Mouse (Mus musculus): Measurements from ENCODE around the gene Nr6a1.

Nr6a1 gene

DNA sequence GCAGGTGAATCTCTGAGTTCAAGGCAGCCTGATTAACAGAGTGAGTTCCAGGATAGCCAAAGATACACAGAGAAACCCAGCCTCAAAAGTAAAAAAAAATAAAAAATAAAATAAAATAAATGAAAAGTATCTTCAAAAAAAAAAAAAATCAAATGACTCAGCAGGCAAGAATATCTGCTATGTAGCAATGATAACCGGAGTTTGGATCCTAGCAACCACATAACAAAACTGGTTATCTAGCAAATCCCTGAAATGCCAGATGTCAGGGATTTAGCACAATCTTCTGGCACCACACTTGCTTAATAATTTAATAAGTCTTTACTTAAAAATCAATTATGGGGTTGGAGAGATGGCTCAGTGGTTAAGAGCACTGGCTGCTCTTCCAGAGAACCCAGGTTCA is 23.2 kb downstream of the Nr6a1 start:
- in situ Hi-C loops (cut with MboI; ENCODE audit: unreplicated experiment in 2 of 2): no loop called here

DNA sequence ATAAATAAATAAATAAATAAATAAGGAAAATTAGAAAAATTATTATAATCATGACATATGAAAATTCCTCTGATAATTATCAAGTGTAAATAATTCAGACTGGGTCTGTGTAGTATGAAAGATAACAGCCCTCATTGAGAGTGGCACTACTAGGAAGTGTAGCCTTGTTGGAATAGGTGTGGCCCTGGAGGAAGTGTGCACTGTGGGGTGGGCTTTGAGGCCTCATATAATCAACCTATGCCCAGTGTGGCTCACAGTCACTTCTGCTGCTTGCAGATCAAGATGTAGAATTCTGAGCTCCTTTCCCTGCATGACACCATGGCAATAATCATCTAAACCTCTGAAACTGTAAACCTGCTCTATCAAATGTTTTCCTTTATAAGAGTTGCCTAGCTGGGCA is 24.6 kb downstream of the Nr6a1 start:
- in situ Hi-C loops (cut with MboI; ENCODE audit: unreplicated experiment in 2 of 2): no loop called here

DNA sequence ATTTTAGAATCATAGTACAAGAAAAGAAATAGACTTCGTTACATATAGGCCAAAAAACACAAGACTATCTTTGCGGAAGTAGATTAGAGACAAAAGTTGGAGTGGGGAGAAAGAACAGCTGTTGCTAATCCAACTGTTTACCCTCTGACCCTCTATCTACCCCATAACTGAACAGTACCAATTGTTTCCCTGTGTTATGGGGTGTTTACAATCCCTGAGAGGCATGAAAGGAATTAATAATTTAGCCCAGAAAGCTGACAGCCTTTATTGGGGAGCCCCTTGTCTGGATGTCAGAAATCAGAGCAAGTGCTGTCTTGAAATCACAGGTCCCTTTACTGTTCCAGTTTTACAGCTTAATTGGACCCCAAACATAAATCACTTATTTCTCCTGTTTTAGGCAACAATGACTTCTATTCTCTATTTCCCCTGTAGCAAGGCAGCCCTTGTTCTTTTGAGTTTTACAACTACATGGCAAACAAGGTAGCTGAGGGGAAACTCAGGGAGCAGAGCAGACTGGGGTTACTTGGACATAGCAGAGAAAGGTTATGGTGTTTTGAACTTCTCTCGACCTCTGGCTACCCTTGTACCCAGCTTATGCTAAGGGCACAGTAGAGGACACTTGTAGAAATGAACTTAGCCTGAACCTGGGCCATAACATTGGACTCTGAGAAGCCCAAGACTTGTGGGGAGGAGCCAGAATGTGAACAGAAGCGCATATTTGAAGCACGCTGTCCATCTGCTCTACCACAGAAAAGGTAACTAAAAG is 46.4 kb downstream of the Nr6a1 start:
- in situ Hi-C loops (cut with MboI; ENCODE audit: unreplicated experiment in 2 of 2): no loop called here

DNA sequence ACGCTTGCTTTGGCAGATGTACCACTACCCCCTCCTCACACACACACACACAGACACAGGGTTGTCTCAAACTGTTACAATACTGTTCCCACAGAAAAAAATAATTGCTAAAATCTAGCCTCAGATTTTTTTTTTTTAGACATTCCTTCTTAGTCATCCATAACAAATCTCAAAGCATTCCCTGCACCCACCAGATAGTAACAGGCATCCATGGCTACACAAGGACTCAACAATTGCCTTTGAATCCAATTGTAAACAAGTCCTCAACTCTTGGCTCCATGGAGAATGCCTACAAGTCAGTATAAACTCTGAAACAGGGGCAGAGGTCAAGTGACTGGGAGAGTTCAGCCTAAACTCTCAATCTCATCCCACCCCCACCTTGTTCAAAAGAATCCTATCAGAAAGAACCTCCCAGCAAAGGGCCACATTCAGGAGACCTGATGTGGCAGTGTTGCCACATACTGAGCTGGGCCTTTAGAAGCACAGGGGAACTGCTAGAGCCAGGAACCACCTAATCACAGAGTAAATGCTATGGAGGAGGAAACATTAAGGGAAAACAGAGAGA is 52.9 kb downstream of the Nr6a1 start:
- in situ Hi-C loops (cut with MboI; ENCODE audit: unreplicated experiment in 2 of 2): loop anchor here (25.0 kb wide), 1 partner anchor 437 kb away; no protein-coding TSS in a partner anchor

DNA sequence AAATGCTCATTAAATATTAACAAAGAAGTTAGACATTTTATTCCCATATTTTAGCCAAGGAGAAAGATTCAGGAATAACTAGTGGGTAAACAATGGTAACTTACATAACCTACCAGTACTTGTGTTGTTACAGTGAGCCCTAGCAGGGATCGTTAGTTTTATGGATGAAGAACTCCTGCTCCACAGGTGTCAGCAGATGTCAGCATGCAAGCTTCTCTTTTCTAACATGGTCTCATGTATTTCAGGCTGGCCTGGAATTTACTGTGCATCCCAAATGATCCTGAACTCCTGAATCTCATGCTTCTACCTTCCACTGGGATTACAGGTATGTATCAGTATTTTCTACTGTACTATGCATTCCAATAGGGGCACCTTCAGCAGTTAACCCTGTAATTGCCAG is 54.8 kb downstream of the Nr6a1 start:
- in situ Hi-C loops (cut with MboI; ENCODE audit: unreplicated experiment in 2 of 2): loop anchor here (25.0 kb wide), 1 partner anchor 435 kb away; no protein-coding TSS in a partner anchor

DNA sequence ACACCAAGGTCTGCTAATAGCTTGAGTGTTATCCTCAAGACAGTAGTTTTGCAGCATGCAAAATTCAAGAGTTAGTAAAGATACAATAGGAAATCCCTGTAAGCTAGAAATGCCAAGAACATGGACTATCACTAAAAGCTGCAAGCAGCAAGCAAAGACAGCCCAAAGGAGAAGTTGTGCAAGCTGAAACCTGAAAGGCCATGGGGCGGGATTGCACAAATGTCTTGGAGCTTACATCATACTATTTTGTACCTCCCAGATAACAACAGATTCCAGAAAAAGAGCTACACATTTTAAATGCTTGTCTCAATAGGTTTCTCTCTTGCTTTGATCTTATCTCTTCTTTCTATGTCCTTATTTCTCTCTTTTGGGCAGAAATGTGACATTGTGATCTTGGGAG is 60.8 kb downstream of the Nr6a1 start:
- in situ Hi-C loops (cut with MboI; ENCODE audit: unreplicated experiment in 2 of 2): loop anchor here (5.0 to 25.0 kb wide), 2 partner anchors 204 to 429 kb away; no protein-coding TSS in a partner anchor

DNA sequence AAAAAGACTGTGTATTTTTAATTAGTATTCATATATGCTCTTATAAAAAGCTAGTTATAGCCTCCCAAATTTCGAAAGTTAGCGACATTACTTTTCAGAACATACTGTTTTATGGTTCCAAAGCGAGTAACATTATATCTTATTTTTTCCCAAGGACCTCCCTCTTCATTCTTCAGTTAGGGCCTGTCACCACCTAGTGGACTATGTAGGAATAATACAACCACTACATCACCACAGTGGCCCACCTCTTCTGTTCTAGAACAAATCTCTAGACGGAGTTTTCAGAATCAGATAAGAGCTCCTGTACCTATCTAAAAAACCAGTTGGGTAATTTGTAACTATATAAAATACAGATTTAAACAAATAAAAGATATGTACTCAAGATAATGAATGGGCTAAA is 63.5 kb downstream of the Nr6a1 start:
- in situ Hi-C loops (cut with MboI; ENCODE audit: unreplicated experiment in 2 of 2): loop anchor here (5.0 to 25.0 kb wide), 3 partner anchors 67 to 427 kb away; no protein-coding TSS in a partner anchor

DNA sequence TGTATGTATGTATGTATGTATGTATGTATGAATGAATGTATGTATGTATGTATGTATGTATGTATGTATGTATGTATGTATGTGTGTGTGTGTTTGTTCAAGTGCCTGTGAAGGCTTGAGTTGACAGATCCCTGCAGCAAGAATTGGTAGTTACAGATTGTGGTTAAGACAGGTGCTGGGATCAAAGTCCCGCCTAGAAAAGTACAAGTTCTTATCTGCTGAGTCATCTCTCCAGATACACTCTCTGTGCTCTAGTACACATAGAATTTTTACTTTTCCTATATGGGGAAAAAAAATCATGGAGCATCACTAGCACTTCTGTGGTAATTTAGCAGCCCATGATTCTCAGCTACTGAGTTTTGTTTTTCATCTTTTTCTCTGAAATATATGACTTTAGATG is 75.7 kb downstream of the Nr6a1 start:
- in situ Hi-C loops (cut with MboI; ENCODE audit: unreplicated experiment in 2 of 2): loop anchor here (25.0 kb wide), 1 partner anchor 414 kb away; no protein-coding TSS in a partner anchor

DNA sequence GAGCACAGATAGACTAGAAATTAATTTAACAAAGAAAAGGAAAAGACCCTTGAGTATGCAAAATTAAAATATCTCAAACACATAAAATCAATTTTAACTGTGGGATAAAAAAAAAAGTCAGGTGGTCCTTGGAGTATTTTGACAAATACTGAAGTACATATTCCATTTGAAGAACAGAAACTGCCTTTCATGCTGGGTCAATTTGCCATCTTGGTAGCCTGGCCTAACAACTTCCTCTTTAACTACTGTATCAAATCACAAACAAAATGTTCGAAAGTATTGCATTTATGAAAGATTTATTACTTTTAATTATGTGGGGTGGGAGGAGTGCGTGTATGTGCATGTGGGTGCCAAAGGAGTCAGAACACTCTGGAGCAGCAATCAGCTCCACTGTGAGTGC is 81.2 kb downstream of the Nr6a1 start:
- in situ Hi-C loops (cut with MboI; ENCODE audit: unreplicated experiment in 2 of 2): no loop called here

DNA sequence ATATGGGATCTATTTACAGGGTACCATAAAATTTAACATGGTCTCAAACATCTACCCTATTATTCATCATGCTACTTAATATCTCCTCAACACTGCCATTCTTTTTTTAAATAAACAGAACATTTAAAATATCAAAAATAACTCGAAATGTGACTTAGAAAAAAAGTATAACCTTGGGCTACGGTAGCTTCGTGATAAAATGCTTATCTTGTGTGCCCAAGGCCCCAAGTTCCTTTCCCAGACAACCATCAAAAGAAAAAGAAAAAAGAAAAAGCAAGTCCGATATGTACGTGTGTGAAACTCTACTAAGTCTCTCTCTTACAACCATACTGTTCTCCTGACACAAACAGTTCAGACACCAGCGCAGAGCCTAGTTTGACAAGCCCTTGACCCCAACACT is 92.0 kb downstream of the Nr6a1 start:
- in situ Hi-C loops (cut with MboI; ENCODE audit: unreplicated experiment in 2 of 2): no loop called here

DNA sequence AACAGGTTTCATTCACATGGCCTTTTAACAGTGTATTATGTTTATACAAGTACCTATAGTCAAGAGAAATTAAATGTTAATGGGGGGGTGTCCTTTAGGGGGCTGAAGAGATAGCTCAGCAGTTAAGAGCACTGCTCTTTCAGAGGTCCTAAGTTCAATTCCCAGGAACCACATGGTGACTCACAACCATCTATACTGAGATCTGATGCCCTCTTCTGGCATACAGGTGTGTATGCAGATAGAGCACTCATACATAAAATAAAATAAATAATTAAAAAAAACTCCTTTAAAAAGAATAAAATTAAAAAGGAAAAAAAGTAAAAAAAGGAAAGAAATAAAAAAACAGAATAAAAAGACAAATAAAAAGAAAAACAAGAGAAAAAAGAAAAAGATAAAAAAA is 95.5 kb downstream of the Nr6a1 start:
- in situ Hi-C loops (cut with MboI; ENCODE audit: unreplicated experiment in 2 of 2): loop anchor here in 1 of 2 experiments (5.0 kb wide), 1 partner anchor 35 kb away; no protein-coding TSS in a partner anchor

DNA sequence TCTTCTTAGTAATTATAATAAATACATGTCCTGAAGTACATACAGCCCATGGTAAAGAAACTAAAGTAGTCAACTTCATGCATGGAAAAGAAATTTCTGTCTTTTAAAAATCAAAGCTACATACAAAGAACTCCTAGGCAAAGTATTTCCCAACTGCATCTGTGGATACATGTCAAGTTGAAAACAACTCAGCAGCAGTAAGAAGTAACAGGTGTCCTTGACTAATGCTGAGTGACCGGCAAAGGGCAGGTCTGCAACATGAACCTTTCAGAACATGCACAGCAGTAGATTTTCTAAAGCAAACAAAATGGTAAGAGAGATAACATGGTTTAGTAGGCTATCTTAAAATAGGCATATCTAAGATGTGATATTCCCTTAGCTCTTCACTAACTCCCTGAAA is 98.0 kb downstream of the Nr6a1 start:
- in situ Hi-C loops (cut with MboI; ENCODE audit: unreplicated experiment in 2 of 2): no loop called here

DNA sequence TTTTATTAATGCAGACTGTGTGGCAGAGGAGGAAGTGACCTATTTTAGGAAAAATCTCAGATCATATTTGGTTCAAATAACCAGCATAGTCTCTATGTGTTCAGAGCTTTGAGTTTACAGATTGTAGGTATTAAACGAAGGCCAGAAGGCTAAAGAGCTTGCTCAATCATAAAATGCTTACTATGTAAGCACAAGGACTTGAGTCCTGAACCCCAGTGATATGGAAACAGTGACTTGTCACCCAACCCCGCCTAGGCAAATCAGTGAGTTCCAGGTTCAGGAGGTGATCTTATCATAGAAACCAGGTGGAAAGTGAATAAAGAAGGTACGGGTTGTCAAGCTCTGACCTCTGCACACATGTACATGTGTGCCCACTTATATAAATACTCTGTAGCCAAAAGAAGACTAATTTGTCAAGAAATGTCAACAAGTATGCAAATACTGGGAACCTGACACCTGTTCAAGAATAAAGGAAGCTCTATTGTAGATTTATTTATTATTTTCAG is 99.6 kb downstream of the Nr6a1 start:
- in situ Hi-C loops (cut with MboI; ENCODE audit: unreplicated experiment in 2 of 2): no loop called here

DNA sequence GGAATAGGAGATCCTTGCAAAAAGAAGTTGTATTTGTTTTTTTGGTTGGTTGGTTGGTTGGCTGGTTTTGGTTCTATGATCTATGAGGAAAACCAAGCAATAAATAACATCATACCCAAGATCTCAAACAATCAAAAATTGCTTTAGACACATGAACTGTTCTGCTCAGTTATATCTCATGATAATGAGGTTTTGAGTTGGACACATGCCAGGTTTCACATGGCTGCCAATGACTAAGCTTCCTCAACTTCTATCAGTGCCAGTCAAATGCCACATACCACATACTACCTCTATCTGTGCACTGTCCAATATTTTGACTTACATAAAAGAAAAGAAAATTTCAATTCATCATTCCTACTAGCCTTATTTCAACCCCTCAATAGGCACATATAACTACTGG is 101.3 kb downstream of the Nr6a1 start:
- in situ Hi-C loops (cut with MboI; ENCODE audit: unreplicated experiment in 2 of 2): no loop called here

DNA sequence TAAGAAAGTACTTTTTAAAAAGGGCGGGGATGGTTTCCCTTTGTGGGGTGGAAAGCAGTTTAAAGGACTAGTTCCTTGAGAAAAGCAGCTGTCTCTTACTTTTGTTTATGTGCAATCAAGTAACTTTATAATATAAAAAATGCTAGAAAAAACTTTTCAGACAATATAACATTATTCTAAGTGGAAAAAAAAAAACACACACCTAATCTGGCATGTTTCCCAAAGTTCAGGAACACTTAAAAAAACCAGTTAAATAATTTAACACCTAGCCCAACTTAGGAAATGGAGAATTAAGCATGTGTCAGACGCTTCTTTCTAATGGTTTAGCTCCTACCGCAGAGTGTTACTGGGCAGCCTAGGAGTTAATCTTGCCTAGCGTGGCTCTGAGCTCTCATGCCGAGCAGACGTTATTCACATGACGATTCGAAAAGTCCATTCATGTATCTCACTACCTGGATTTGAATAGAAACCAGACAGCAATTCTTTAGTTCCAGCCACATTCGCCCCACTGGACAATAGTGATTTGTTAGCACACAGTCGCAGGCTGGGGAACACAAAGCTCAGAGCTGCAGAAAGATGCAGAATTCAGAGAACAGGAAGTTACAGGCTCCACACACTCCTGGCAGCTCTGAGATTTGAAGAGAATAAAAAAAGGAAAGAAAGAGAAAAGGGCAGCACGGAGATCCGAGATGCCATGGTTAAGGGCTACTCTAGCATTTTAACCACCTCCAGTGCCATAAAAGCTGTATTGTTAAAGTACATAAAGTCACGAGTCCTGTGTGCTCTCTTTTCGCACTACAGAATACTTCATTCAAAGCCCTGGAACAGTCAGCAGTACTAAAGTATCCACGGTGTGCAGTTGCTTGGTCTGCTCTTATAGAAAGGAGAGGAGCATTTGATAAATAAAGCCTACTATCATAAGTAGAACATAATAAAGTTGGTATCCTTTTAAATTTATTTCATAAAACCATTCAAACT is 102.4 kb downstream of the Nr6a1 start:
- in situ Hi-C loops (cut with MboI; ENCODE audit: unreplicated experiment in 2 of 2): no loop called here

DNA sequence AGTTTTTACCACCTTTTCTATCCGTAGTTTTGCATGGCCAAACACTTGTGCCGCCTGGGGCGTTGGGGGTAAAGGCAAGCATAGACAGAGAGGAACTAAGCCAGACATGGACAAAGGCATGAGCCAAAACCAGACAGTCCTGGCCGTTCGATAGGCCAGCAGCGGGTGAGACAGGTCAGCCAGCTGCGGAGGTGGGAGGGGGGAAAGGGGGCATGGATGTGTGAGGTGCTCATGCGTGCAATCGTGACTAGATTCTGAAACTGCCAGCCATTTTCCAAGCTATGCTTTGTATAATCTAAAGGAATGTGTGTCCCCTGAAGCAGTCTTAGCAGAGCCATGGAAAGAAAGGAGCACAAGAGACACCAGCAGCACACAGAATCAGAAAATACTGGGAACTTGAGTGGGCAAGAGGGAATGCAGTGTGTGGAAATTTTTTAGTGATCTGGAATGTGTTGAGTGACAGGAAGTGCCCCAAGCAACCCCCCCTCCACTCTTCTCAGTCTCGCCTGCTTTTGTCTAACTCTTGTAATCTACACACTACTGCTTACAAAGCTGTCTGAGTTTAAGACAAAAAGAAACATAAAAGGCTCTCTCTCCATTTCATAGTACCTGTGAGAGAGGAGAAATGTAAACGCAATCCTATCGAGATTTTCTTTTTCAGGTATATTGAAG is 103.4 kb downstream of the Nr6a1 start:
- in situ Hi-C loops (cut with MboI; ENCODE audit: unreplicated experiment in 2 of 2): no loop called here

DNA sequence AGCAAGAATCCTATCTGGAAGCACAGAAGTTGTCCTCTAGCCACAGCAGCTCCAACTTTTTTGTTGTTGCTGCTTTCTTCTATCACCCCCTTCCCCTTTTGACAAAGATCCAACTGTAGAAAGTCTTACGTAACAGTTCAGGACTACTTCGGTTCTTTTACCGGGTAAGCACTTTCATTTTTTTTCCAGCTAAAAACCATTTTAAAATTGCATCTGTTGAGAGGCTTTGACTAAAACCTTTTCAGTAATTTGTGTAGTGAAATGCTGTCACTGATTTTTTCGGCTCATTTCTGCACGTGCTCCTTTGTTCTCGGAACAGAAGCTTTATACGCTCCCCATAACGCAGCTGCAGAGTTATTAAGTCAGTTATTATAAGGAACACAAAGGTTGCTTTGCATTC is 104.1 kb downstream of the Nr6a1 start:
- in situ Hi-C loops (cut with MboI; ENCODE audit: unreplicated experiment in 2 of 2): no loop called here

DNA sequence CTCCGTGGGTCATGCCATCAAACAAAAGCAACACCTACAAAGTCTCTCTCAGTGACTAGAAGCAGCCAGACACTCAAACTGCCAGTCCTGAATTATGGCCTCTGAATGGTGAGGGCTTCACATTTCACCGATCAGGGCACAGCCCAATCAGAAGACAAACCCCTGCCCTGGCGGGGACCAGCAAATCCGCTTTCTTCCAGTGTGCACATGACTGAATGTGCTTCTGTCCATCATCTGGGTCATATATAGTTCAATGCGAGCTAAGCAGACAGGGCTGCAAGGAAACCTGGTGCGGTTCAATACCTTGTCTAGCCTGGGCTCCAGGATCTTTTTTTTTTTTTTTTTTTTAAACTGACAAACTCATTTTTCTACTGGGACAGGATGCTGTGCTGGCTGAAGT is 104.5 kb downstream of the Nr6a1 start:
- in situ Hi-C loops (cut with MboI; ENCODE audit: unreplicated experiment in 2 of 2): no loop called here

DNA sequence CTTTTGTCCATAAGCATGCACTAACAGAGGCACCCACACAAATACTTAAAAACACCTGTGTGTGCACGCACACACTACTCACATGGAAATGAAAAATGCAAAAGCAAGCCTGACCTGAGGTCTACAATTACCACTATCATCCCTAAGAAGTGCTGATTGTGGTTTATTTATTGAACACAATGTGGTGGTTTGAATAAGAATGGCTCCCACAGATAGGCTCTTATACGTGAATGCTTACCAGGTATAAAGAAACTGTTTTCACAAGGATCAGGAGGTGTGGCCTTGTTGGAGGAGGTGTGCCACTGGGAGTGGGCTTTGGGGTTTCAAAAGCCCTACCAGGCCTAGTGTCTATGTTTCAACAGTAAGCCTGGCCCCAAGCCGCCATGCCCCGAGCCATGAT is 110.0 kb downstream of the Nr6a1 start:
- in situ Hi-C loops (cut with MboI; ENCODE audit: unreplicated experiment in 2 of 2): no loop called here

DNA sequence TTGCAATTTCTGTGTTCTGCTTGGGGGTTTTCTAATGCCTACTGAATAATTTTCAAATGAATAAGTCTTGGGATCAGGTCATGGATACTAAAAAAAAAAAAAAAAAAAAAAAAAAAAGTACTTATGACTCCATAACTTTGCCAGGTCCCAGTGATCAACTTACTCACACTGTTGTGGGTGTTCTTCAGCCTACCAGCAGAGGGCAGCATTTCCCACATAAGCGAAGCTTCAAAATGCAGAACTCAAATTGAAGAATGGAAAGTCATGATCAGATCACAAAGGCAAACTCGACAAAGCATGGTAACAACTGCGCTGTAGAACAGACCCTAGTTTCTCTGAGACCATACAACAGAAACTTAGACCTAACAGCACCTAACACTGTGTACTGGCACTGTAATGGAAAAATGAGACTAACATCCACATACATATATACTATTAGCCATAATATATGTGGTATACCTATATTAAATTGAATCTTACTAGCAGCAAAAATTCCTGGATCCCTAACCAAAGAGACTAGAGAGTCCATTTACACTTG is 130.3 kb downstream of the Nr6a1 start:
- in situ Hi-C loops (cut with MboI; ENCODE audit: unreplicated experiment in 2 of 2): loop anchor here (5.0 to 10.0 kb wide), 4 partner anchors 35 to 200 kb away; partner anchors contain the start of gene Wdr38 (in 2 of the 2)
